Mouse (Mus musculus): ENCODE results near the gene Atrnl1. TPM values are rescaled to one million over a fixed set of nuclear protein-coding genes. Genes with fewer than 3 reads are reported as not detected.

The Atrnl1 gene
- 2.6 and 3.0 TPM in 2 replicates for polyA plus RNA-seq (2015; fragmentation: Nextera tagmentation; extraction: Ambion mirVana)

DNA sequence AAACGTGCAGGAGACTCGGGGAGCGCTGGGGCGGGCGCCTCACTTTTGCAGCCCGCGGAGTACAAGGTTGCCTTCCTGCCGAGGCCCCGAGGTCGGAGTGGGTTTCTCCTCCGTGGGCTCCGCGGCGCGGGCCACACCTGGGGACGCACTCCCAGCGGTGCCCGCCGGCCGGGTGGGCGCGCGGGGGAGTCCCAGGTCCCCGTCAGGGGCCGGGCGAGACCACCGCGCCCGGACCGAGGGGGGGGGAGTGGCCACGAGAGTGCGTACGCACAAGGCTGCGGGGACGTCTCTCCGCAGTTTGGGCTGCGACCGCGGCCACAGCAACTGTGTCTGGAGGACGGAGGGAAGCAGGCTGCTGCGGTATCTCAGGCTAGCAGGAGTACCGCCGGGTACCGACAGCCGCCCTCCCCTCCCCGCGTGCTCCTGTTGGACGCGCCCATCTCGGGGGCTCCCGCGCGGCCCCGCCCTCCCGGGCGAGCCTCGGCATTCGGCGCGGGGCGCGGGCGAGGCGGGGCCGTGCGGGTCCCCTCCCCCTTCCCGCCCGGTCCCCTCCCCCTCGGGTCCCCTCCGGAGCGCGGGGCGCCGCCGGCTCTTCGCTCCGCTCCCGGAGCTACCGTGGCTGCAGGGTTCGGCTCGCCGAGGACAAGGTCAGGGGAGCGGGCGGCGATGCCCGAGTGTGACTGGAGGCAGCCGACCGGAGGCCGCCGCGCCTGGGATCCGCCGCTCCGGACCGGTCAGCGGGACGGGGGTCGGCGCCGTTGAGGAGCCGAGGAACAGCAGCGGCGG lies at the start of gene Atrnl1:
Atrnl1 (plus strand) TSS at position 559 of the 786 bp plus-strand sequence.
- H3K27me3 ChIP-seq (ENCODE audit: control insufficient read depth, insufficient read depth, low read length) = no peaks in the 10 kb centered on the region
- H3K4me3 ChIP-seq (ENCODE audit: low read length) = peak within 1 kb of the TSS; percentile 94
- H3K9ac ChIP-seq (ENCODE audit: low read length) = peak within 1 kb of the TSS; percentile 92
- H3K36me3 ChIP-seq (ENCODE audit: control insufficient read depth, insufficient read depth) = no peaks in the 10 kb centered on the region
- WGBS = under 1% methylated on average over 71 of the region's 103 CpGs
- H3K27ac ChIP-seq (ENCODE audit: low read length) = peak within 1 kb of the TSS; percentile 87
- no peaks in the 10 kb centered on the region for H3K9me3 ChIP-seq (replicated peaks; ENCODE audit: control insufficient read depth, low read length)
- ATAC-seq (replicated peaks; ENCODE audit: extremely low read depth, insufficient read depth, low FRiP score) = peak; percentile 93
- peak within 1 kb of the TSS; percentile 98 for H3K4me2 ChIP-seq (ENCODE audit: low read depth, low read length)
- peaks cover 11% of the 10 kb centered on the region for H3K4me1 ChIP-seq (ENCODE audit: control insufficient read depth, insufficient read depth, low read length)

DNA sequence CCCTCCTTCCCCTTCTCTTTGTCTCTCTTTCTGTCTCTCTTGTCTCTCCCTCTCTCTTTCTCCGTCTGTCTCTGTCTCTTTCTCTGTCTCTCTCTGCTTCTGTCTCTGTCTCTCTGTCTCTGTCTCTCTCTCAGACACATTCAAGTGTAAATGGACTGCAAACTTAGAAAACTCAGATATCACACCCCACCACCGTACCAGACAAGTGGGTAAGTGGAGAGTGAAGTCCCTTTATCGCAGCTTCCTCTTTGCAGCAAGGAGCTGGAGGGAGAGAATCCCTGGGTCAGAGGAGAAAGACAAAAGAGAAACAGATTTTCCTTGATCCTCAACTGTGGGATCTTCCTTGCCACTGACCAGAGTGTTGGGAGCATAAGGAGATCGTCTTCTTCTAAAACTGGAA lies 49.3 kb upstream of the Atrnl1 start:
- no peaks in the 10 kb centered on the region for H3K9me3 ChIP-seq (replicated peaks; ENCODE audit: control insufficient read depth, low read length)
- no peak overlapping the region for H3K27ac ChIP-seq (ENCODE audit: low read length)
- no peak overlapping the region for H3K9ac ChIP-seq (ENCODE audit: low read length)
- H3K4me2 ChIP-seq (ENCODE audit: low read depth, low read length) = no peak overlapping the region
- H3K27me3 ChIP-seq (ENCODE audit: control insufficient read depth, insufficient read depth, low read length) = no peaks in the 10 kb centered on the region
- no peaks in the 10 kb centered on the region for H3K4me1 ChIP-seq (ENCODE audit: control insufficient read depth, insufficient read depth, low read length)
- 64% methylated on average over 4 of the region's 4 CpGs for WGBS
- no peaks in the 10 kb centered on the region for H3K36me3 ChIP-seq (ENCODE audit: control insufficient read depth, insufficient read depth)
- no peak for ATAC-seq (replicated peaks; ENCODE audit: extremely low read depth, insufficient read depth, low FRiP score)
- H3K4me3 ChIP-seq (ENCODE audit: low read length) = no peak overlapping the region

DNA sequence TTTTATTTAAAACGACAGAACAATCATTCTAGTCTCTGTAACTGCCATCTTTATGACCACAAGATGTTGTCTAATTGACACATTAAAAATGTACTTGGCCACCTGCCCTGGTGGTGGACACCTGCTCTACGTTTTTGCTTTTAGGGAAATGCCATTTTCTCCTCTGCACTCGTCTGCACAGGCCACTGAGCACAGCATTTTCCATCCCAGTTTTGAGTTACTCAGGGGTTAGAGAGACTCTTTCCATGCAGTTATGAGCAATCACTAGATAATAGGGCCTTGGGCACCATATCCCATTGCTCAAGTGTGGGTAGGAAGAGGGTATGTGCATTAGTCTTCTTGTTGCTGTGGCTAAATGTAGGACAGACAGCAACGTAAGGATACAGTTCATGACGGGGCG lies 41.8 kb upstream of the Atrnl1 start:
- no peak overlapping the region for H3K4me2 ChIP-seq (ENCODE audit: low read depth, low read length)
- no peak for ATAC-seq (replicated peaks; ENCODE audit: extremely low read depth, insufficient read depth, low FRiP score)
- H3K36me3 ChIP-seq (ENCODE audit: control insufficient read depth, insufficient read depth) = no peaks in the 10 kb centered on the region
- no peaks in the 10 kb centered on the region for H3K9me3 ChIP-seq (replicated peaks; ENCODE audit: control insufficient read depth, low read length)
- H3K9ac ChIP-seq (ENCODE audit: low read length) = no peak overlapping the region
- H3K4me1 ChIP-seq (ENCODE audit: control insufficient read depth, insufficient read depth, low read length) = no peaks in the 10 kb centered on the region
- H3K4me3 ChIP-seq (ENCODE audit: low read length) = no peak overlapping the region
- no peaks in the 10 kb centered on the region for H3K27me3 ChIP-seq (ENCODE audit: control insufficient read depth, insufficient read depth, low read length)
- 73% methylated on average over 6 of the region's 6 CpGs for WGBS
- H3K27ac ChIP-seq (ENCODE audit: low read length) = no peak overlapping the region

DNA sequence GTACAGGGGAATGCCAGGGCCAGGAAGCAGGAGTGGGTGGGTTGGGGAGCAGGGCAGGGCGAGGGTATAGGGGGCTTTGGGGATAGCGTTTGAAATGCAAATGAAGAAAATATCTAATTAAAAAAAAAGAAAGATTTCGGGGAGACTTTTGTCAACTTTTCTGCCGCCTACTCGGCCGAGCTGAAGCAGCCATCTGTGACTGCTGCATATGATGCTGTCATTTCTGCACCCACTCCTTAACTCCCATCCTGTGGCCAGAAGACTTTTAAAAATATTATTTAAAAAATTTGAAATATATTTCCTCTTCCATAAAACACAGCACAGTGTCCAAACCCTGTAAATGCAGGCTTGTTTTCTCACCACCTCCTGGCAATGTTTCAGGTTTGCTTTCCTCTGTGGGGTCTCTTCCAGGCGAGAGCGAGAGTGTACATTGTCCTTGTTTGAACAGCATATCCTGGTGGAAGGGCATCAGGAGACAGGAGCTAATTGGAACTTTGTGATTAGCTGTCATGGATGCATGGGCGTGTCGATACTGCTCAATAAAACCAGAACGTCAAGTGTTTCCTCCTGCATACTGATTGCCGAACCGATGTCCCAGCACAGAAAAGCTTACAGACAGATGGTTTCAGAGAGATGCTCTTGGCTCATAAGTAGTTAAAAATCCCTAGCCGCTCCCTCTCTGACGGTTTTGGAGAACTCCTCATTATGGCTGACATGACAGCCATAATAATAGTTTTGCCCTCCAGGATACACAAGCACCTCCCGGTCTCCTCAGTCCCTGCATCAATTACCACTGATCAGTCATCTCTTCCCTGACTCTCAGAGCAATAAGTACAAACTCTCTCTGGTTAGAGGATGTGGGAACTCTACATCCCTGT lies 38.2 kb upstream of the Atrnl1 start:
- ATAC-seq (replicated peaks; ENCODE audit: extremely low read depth, insufficient read depth, low FRiP score) = no peak
- Histone ChIP-seq H3K4me2 (ENCODE audit: low read depth, low read length) (no peak overlapping the region), H3K36me3 (ENCODE audit: control insufficient read depth, insufficient read depth) (no peaks in the 10 kb centered on the region), H3K4me1 (ENCODE audit: control insufficient read depth, insufficient read depth, low read length) (0 out of 2 replicates have a peak, but pooled peaks cover 3% of the 10 kb centered on the region), H3K4me3 (ENCODE audit: low read length) (no peak overlapping the region), H3K9ac (ENCODE audit: low read length) (no peak overlapping the region), H3K9me3 (replicated peaks; ENCODE audit: control insufficient read depth, low read length) (no peaks in the 10 kb centered on the region), H3K27ac (ENCODE audit: low read length) (no peak overlapping the region), H3K27me3 (ENCODE audit: control insufficient read depth, insufficient read depth, low read length) (no peaks in the 10 kb centered on the region)
- WGBS = 75% methylated on average over 16 of the region's 16 CpGs

DNA sequence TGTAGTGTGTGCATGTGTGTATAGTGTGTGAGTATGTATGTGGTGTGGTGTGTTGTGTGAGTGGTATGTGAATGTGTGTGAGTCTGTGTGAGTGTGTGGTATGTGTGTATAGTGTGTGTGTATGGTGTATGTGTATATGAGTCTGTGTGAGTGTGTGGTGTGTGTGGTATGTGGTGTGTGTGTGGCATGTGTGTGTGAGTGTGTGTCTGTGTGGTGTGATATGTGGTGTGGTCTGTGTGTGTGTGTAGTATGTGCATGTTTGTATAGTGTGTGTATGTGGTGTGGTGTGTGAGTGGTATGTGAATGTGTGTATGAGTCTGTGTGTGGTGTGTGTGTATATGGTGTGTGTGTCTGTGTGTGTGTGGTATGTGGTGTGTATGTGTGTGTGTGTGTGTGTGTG lies 37.4 kb upstream of the Atrnl1 start:
- H3K4me1 ChIP-seq (ENCODE audit: control insufficient read depth, insufficient read depth, low read length) = 0 out of 2 replicates have a peak, but pooled peaks cover 3% of the 10 kb centered on the region
- no peak overlapping the region for H3K4me2 ChIP-seq (ENCODE audit: low read depth, low read length)
- ATAC-seq (replicated peaks; ENCODE audit: extremely low read depth, insufficient read depth, low FRiP score) = no peak

DNA sequence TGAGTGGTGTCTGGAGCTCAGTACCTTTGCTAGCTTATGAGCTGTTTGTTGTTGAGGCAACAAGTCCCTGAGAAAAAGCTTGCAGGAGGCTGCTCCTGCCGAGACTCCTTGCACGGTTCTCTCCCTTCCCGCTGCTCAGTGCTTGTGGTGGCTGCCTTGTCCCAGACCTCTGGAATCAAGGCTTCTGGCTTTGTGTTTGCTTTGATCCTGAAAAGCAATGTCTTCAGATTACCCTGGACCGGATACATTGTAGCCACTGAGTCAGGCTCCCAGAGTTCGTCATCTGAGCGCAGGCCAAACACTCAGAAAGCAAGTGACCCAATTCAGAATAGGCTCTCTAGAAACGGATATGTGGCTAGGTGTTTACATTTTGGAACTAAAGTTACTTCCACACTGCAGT lies 35.8 kb upstream of the Atrnl1 start:
- no peak overlapping the region for H3K4me3 ChIP-seq (ENCODE audit: low read length)
- 0 out of 2 replicates have a peak, but pooled peaks cover 3% of the 10 kb centered on the region for H3K4me1 ChIP-seq (ENCODE audit: control insufficient read depth, insufficient read depth, low read length)
- H3K36me3 ChIP-seq (ENCODE audit: control insufficient read depth, insufficient read depth) = no peaks in the 10 kb centered on the region
- no peak overlapping the region for H3K9ac ChIP-seq (ENCODE audit: low read length)
- H3K9me3 ChIP-seq (replicated peaks; ENCODE audit: control insufficient read depth, low read length) = no peaks in the 10 kb centered on the region
- ATAC-seq (replicated peaks; ENCODE audit: extremely low read depth, insufficient read depth, low FRiP score) = no peak
- WGBS = 76% methylated on average over 7 of the region's 7 CpGs
- no peak overlapping the region for H3K27ac ChIP-seq (ENCODE audit: low read length)
- no peak overlapping the region for H3K4me2 ChIP-seq (ENCODE audit: low read depth, low read length)
- H3K27me3 ChIP-seq (ENCODE audit: control insufficient read depth, insufficient read depth, low read length) = no peaks in the 10 kb centered on the region

More for the DNA sequence above, 37.4 kb upstream of the Atrnl1 start:
- Histone ChIP-seq H3K27ac (ENCODE audit: low read length) (no peak overlapping the region), H3K9ac (ENCODE audit: low read length) (no peak overlapping the region), H3K4me3 (ENCODE audit: low read length) (no peak overlapping the region), H3K9me3 (replicated peaks; ENCODE audit: control insufficient read depth, low read length) (no peaks in the 10 kb centered on the region), H3K36me3 (ENCODE audit: control insufficient read depth, insufficient read depth) (no peaks in the 10 kb centered on the region), H3K27me3 (ENCODE audit: control insufficient read depth, insufficient read depth, low read length) (no peaks in the 10 kb centered on the region)

DNA sequence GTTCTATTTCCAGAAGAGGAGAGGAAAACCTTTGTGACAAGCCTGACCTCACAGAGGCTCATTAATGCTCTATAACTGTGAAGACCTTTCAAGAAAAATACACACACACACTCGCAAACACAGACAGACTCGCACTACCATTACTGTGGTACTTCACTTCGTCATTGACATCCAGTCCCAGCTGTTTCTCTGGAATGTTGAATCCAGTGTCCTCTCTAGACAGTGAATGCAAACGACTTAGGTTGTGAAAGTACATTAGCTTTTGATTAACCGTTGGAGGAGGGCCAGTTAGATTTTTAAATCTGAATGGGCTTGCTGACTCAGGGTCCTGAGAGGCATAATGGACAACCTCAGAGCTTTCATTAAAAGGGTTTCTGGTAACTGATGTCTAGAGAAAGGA lies 34.0 kb upstream of the Atrnl1 start:
- Histone ChIP-seq H3K4me1 (ENCODE audit: control insufficient read depth, insufficient read depth, low read length) (0 out of 2 replicates have a peak, but pooled peaks cover 3% of the 10 kb centered on the region), H3K9me3 (replicated peaks; ENCODE audit: control insufficient read depth, low read length) (no peaks in the 10 kb centered on the region), H3K4me3 (ENCODE audit: low read length) (no peak overlapping the region), H3K27ac (ENCODE audit: low read length) (no peak overlapping the region), H3K27me3 (ENCODE audit: control insufficient read depth, insufficient read depth, low read length) (no peaks in the 10 kb centered on the region), H3K9ac (ENCODE audit: low read length) (no peak overlapping the region), H3K36me3 (ENCODE audit: control insufficient read depth, insufficient read depth) (no peaks in the 10 kb centered on the region), H3K4me2 (ENCODE audit: low read depth, low read length) (no peak overlapping the region)
- no peak for ATAC-seq (replicated peaks; ENCODE audit: extremely low read depth, insufficient read depth, low FRiP score)
- 37% methylated on average over 5 of the region's 5 CpGs for WGBS

DNA sequence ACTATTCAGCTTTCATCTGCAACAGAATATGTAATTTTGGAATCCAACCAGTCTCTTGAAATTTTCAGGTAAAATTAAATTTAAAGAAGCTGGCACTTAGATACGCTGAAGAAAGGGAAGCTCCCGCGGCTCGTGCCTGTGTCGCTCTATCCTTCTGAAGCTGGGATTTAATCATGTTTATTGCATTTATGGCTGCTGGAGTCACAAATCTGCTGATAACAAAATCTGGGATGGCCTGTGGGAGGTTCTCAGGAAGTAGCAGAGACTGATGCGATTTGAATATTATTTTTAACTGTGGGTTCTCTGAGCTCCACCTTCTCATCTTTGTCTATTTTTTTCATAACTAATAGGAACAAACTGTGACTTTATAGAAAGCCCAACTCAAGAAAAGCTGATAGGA lies 33.6 kb upstream of the Atrnl1 start:
- 87% methylated on average over 6 of the region's 6 CpGs for WGBS
- no peak overlapping the region for H3K4me2 ChIP-seq (ENCODE audit: low read depth, low read length)
- no peak overlapping the region for H3K4me3 ChIP-seq (ENCODE audit: low read length)
- H3K4me1 ChIP-seq (ENCODE audit: control insufficient read depth, insufficient read depth, low read length) = 0 out of 2 replicates have a peak, but pooled peaks cover 3% of the 10 kb centered on the region
- H3K9ac ChIP-seq (ENCODE audit: low read length) = no peak overlapping the region
- ATAC-seq (replicated peaks; ENCODE audit: extremely low read depth, insufficient read depth, low FRiP score) = no peak
- H3K36me3 ChIP-seq (ENCODE audit: control insufficient read depth, insufficient read depth) = no peaks in the 10 kb centered on the region
- H3K27me3 ChIP-seq (ENCODE audit: control insufficient read depth, insufficient read depth, low read length) = no peaks in the 10 kb centered on the region
- no peak overlapping the region for H3K27ac ChIP-seq (ENCODE audit: low read length)
- H3K9me3 ChIP-seq (replicated peaks; ENCODE audit: control insufficient read depth, low read length) = no peaks in the 10 kb centered on the region

DNA sequence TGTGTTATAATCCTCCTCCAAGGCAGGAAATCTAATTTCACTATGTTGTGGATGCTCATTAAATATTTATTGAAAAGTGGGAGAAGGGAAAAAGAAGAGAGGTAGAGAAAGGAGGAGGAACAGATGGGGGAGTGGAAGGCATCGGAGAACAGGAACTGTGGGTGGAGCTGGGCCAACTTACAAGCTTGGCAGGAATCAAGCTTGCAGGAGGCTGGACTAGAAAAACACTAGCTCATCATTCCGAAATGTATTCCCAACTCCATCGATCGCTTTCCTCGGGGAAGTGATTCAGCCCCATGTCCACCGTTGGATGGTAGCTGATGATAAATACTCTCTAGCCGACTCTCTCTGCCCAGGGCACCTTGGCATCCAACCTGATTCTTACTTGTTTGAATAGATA lies 29.9 kb upstream of the Atrnl1 start:
- no peaks in the 10 kb centered on the region for H3K27me3 ChIP-seq (ENCODE audit: control insufficient read depth, insufficient read depth, low read length)
- H3K9me3 ChIP-seq (replicated peaks; ENCODE audit: control insufficient read depth, low read length) = no peaks in the 10 kb centered on the region
- H3K4me1 ChIP-seq (ENCODE audit: control insufficient read depth, insufficient read depth, low read length) = peaks cover 5% of the 10 kb centered on the region; the same call in 1 of the 2 replicates
- no peaks in the 10 kb centered on the region for H3K36me3 ChIP-seq (ENCODE audit: control insufficient read depth, insufficient read depth)
- WGBS = 69% methylated on average over 7 of the region's 7 CpGs
- no peak overlapping the region for H3K9ac ChIP-seq (ENCODE audit: low read length)
- ATAC-seq (replicated peaks; ENCODE audit: extremely low read depth, insufficient read depth, low FRiP score) = no peak
- H3K4me3 ChIP-seq (ENCODE audit: low read length) = no peak overlapping the region
- H3K4me2 ChIP-seq (ENCODE audit: low read depth, low read length) = no peak overlapping the region
- H3K27ac ChIP-seq (ENCODE audit: low read length) = no peak overlapping the region
